Mouse (Mus musculus) cerebellum, postnatal 4 days (tissue): ENCODE results near the gene Ppm1n.
"Not testable (repeated sequence)": the region's sequence is repeated elsewhere in the genome, so short reads cannot be mapped to it uniquely, and the experiment has no call there.

ENCODE experiments used
- DNase-seq, 2 experiments: peaks; one replicate each; pipeline ENCODE4 v3.0.0; 2022; ENCODE audit warnings: low spot score in 2 of 2, mixed read lengths in 1 of 2

Ppm1n gene

DNA sequence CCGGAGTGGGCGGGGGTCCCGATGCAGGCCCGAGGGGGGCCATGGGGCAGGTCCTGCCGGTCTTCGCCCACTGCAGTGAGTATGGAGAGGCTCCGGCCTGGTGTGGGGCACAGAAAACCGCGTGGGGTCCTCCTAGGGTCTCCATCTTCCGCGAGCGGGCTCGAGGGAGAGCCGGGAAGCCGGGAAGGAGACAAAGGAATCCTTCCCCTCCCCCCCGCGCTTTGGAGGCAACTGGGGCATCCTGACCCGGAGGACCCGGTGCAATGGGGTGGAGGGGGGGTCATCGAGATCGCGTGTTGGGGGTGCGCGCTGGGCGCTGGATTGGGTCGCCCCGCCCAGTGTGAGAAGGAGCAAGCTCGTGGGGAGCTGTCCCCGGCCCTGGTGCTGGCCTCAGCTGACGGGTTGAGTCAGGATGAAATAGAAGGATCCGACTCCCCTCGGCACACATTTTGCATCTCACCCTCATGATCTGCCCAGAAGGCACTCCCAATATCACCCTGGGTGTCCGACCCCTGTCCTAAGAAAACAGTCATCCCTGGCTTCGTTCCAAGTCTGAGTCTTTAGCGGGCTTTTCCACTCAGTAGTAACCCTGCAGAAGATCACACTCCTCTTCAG is 3.0 kb upstream of the Ppm1n start:
- DNase-seq = peak in 1 of 2 experiments; percentile 61

DNA sequence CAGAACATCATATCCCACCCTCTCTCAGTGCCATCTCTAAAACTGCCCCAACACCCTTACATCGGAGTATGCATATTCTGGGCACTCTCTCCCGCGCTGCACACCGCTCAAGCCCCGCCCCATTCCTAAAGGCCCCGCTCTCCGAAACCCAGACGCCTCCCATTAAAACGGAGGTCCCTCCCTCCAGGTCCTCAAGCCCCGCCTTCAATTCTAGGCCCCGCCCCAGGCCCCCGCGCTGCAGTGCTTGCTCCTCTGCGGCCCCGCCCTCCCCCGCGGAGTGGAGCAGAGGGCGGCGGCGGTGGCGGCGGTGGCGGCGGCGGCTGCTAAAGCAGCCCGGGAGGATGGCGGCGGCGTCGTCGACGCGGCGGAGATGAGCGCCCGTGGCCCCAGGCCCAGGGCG is 2.5 kb upstream of the Ppm1n start, which contains the start of gene Rtn2:
Gene Rtn2, plus strand, starts transcription at position 240 of the 400 bp plus-strand sequence.
- peak; percentile 68 to 89 for DNase-seq

DNA sequence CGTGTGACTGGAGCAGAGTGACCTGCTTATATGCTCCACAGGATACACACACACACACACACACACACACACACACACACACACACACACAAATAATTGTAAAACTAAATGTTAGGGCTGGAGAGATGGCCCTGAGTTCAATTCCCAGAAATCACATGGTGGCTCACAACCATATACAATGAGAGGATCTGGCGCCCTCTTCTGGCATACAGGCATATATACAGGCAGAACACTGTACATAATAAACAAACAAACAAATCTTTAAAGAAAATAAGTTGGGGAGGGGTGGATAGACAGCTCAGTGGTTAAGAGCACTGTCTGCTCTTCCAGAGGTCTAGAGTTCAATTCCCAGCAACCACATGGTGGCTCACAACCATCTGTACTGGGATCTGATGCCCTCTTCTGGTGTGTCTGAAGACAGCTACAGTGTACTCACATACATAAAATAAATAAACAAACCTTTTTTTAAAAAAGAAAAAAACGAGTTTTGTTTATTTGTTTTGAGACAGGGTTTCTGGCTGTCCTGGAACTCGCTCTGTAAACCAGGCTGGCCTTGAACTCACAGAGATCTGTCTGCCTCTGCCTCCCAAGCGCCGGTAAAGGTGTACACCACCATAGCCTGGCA is 1.9 kb upstream of the Ppm1n start:
- DNase-seq = not testable (repeated sequence)

DNA sequence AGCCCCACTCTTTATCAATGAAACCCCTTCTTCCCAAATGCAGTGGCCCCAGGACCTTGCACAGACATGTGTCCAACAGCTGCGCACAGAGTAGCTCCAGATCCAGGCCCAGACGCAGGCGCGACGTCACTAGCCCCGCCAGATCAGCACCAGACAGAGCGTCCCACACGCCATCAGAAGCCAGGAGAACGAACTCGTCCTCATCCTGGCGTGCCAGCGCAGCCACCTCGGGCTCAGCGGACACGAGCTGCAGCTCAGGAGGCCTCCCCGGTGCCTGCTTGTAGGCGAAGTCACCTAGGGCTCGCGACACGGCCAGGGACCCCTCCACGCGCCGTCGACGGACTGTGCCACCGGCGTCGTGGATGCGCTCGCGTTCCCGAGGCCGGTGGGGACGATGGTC is 812 bp downstream of the Ppm1n start:
- DNase-seq = no peak

DNA sequence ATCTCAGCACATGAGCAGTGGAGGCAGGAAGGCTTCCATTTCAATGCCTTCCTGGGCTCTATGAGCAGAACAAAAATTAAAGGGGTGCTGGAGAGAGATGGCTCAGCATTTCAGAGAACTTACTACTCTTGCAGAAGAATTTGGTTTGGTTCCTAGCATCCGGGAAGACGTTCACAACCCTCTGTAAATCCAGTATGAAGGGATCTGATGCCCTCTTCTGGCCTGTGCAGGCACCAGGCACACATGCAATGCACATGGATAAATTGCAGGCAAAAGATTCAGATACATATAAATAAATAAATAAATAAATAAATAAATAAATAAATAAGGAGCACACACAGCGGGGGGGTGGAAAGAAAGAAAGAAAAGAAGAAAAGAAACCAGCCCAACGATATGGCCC is 3.6 kb downstream of the Ppm1n start:
- no peak for DNase-seq

DNA sequence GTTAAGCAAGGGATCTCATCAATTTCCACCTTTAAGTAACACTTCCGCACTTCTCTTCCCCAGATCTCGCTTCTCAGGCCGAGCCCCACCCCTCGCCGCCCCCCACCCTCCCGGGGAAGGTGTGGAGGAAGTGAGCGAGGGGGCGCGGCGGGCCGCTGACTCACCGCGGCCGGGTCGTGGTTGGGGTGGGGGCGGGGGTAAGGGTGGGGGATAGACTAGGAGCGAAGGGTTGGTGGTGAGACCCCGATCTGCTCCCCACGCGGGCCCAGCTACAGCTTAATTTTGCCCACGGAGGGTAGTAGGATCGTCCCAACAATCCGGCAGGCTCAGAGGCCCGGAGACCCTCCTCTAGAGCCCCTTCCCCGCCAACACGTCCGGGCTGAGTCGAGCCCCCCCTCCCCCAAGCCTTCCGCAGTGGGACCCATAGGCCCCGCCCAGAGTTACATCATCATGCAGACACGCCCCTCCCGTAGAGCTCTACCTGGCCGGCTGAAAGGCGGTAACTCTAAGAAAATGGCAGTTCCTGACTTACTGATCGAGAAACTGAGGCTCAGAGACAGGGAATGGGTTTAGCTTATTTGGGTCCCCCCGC is 7.6 kb downstream of the Ppm1n start:
- DNase-seq = peak in 1 of 2 experiments; percentile 28

DNA sequence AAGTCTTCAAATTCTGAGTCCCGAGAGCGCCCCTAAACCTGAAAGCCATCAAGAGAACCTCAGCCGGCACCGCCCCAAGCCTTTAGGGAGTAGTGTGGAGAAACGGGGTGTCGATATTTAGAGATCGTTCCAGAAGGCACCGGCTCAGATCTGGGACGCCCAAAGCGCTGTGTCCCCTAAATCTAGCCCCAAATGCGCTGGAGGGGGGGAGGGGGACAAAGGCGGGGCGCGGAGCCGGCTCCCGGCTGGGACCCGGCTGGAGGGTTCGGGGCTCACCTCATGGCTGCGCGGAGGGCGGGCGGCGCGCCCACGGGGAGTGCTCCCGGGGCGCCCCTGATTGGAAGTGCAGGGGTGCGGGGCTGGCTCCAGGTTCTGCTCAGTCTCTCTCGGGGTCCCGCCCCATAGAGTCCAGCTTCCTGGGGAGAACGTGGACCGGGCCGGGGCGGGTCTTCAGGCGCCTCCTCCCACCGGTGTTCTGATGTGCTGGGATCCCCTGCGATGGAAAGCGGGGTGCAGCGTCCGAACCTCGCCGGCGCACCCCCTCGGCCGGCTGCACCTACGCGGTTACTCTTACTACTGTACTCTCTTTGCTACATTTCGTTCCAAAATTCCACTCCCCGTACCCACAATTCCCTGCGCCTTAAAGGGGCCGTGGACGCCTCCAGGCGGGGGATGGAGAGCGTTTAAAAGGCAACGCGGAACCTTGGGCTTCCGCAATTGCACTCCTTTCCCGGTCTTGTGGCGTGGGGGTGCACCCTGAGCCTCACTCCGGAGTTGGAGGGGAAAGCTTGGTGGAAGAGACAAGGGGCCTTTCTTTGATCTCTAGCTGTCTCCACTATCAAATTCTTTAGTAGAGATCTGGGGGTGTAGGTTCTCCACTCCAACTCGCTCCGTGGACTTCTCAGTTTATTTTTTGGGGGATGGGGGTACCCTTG is 8.4 kb downstream of the Ppm1n start, which contains the start of gene Vasp:
Gene Vasp, minus strand, starts transcription at position 580 of the 935 bp plus-strand sequence.
- DNase-seq = peak; percentile 38 to 63

DNA sequence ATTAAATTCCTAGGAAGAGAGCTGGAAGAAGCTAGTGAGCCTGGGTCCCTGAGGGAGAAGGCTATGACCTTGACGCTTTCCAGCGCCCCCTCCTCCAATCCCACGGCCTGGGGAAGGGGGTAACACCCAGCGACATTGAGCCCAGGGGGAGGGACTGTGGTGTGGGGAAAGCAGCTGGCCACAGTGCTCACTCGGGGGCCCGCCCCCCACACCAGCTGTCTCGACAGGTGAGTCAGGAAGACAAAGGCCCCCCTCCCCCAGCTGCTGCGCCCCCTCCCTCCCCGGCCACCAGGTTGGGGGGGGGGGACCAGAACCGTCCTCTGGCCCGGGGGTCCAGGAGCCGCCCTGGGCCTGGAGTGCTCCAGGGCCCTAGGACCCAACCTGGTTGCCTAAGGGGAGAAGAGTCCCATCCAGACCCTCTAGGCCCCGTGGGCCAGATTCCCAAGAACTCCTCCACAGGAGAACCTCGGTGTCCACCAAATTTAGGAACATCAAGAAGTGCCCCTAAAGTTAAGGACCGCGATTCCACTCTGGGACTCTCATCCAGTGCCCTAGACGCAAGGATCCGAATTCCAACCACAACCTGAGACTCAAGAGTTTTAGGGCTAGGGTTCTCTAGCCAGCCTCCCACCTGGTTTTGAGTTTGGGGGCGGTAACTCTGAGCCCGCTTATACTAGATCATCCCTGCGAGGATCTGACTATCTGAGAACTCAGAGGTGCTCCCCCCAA is 9.2 kb downstream of the Ppm1n start:
- DNase-seq = no peak

DNA sequence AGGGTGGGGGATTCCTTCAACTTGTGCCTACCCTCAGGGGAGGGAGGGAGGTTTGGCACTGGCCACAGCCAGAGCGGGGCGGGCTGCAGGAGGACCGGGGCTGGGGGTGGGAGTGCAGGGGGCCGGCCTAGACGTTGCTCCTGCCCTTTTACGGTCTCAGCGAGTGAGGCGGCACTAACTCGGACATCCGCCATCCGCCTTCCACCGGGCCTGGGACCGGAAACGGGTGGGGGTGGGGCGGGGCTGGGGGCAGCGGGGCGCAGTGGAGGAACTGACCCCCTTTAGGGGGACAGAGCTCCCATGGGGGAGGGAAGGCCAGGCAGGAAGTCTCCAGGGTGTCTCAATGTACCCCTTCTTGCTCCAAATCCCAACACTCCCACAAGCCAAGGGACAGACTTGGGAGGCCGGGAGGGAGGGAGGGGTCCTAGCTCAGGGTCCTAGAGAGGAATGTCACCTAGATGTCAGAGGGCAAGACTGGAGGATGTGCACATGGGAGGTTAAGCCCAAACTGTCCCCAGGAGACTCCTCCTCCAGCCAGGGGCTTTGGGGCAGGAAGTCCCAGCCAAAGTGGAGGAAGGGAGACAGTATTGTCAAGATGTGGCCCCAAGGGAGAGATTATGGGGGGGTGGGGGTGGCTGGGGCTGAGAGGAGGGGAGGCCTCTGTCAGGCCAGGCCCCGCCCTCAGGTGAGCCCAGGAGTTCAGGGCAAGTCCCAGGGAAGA is 10.0 kb downstream of the Ppm1n start:
- no peak for DNase-seq

DNA sequence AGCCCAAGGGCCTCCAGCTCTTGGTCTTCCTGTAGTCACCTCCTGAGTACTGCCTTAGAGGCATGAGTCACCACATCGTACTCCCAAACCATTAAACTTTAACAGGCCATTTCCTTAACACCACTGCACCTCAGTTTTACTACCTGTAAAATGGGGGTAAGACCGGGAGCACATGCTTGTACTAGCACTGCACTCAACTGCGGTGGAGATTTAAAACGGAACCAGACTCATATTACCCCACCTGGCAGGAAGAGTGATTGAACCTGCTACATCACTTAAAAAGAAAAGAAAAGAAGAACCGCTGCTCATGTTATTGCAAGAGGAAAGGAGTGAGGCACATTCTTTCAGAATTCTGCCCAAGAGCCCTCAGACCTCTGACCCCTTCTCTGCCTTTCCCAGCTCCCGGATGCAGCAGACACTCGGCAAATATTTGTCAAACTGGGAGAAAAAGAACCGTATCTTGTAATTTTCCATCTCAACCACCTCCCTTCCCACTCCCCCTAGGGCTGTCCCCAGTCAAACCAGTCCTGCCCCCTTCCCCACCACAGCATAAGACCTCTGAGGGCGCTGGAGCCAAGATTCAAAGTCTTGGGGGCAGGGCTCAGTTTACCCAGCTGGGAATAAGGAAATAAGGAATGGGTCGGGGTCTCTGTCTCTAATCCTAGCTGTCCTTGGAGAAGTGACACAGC is 10.7 kb downstream of the Ppm1n start:
- DNase-seq = no peak

DNA sequence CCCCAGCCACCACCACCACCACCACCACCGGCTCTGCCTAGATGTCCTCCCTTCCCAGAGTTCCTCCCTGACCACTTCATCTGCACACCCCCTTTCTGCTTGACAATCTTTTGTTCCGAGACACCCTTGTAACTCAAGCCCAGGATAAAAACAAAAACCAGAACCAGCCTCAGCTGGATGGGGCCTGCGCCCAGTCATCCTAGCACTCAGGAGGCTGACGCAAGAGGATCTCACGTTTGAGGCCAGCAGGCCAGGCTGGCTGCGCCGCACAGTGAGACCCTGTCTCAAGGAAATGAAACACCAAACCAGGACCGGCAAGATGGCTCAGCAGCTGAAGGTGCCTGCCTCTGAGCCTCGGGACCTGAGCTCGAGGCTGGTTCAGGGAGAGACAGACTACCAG is 12.8 kb downstream of the Ppm1n start:
- no peak for DNase-seq

DNA sequence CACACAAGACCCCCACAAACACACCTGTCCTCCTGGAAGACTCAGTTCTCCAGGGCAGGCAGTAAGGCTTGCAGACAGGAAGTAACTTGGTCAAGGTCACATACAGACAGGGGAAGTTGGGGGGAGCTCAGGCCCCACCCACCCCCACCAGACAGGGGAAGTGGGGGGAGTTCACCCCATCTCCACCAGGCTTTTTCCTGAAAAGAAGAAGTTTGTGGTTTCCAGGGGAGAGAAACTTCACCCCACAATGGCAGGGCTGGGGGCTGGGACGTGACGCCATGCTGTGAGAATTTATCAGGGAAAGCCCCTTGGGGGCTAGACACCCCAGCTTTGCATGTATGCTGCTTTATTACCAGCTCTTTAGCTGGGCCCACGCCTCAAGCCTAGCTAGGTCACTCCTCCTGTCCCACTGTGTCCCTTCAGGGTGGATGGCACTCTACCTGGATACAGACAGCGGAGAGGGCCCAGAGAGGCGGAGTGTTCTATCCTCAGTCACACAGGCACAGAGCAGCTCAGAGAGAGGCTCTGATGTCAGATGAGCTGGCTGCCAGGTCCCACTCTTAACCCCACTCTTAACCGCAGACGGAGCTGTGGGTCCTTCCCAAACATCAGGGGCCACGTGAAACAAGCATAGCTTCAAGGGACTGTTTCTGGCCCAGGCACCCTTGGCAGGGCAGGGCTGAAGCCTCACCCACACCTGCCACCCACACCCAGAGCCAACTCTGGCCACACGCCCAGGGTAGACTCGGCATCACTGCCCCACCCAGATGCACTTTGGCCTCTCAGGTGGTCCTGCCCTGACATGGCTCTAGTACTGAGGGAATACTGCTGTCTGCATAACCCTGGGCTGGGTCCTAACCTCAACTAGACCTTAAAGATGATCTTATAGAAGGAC is 13.7 kb downstream of the Ppm1n start:
- DNase-seq = no peak

DNA sequence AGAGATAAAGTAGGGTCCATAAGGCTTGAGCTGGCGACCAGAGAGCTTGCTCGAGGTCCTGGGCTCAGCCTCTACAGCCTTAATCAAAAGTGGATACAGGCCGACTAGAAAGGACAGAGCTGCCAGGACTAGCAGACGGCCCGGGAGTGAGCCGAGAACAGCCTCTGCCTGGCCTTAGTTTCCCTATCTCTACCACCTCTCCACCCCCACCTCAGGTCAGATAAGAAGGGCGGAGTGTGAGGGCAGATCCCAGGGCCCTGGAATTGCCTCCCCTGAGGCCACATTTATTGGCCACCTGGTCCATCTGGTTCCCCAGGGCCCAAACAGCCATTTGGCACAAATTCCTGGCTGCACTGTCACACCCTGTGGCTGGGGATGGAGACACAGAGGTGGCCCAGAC is 14.7 kb downstream of the Ppm1n start:
- no peak for DNase-seq

DNA sequence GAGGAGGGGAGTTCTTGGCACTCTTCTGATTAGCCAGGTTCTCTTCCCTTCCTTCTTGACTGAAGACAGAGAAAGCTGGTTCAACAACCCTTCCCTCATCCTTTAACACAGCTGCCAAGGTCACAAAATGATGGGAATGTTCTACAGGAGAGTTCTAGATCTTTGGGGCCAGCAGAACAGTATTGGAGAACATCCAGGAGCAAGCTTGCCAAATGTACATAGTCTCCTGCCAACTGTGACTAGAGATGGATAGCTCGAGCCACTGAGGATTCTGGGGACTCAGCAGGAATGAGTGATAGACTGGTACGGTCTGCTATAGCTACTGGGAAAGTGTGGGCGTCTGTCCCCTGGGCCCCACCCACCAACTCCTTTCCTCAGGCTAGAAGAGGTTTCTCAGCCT is 21.5 kb downstream of the Ppm1n start:
- DNase-seq = no peak

DNA sequence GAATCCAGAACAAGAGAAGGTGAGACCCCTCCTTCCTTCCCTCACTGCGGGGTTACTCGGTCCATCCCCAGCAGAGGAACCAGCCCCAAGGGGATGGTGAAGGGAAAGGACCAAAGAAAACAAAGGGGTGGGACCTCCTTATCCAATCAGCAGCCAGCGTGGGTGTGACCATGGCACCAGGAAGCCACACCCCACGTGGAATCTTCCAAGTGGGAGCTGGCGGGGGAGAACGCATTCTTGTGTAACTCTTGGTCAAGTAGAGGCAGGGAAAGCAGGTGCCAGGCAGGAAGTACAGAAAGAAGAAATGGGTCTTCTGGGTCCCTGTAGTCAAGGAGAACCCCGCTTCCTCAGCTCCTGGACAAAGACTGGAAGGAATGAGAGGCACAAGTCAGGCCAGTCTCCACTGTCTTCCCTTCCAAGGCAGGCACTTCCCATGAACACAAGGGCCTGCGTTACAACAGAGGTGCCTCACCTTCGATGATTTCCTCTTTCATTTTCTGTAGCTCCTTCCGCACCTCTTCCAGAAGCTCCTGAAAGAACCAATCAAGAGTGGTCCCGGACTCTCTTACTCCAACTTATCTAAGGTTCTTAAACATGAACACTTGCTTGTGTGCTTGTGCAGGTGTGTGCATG is 22.4 kb downstream of the Ppm1n start:
- peak in 1 of 2 experiments; percentile 34 for DNase-seq

DNA sequence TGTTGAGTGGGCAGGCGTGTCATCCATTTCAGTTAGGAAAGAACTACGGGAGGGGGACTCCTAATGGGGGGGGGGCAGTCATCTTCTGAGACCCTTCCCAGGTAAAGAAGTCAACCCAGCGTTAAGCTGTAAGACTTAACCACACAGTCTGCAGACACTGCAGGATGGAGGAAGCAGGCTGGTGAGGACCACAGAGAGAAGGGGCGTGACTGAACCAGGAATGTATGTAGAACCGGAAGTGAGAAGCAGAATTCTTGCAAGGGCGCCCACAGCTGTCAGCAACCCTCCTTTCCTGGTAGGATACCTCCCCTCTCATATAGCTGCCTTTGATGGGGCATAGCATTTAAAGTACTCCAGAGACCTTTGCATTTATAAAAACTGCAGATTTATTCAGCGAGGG is 23.3 kb downstream of the Ppm1n start:
- no peak for DNase-seq

DNA sequence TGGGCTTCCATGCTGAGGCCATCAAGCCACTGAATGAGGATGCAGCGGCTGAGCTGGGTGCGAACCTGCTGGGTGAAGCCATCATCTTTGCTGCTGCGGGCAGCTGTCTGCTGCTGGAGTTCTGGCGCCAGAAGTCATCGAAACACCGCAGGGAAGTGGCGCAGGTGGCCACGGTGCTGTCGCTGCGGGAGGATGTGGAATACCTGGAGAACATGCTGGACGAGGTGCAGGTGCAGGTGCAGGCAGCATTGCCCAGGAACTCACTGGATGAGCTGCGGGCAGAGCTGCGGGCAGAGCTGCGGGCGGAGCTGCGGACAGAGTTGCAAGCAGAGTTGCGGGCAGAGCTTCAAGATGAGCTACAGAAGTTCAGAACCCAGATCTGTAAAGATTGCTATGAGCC is 24.5 kb downstream of the Ppm1n start:
- no peak for DNase-seq

DNA sequence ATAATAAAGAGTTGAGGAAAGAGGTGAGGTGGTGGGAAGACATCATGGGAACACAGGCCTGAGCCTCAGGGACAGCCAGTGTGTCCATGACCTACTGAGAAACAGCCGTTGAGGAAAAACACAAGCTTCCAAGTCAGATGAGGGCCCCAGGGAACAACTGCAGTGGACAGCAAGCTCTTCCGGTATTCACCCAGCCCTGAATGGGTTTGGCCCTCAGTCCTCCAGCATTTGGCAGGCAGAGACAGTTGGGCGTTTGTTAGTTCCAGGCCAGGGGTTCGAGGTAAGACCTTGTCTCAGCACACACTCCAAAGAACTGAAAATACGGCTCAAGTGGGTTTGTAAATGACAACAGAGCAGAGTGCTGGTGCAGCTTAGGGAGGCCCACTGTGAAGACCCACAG is 26.4 kb downstream of the Ppm1n start:
- DNase-seq = no peak

DNA sequence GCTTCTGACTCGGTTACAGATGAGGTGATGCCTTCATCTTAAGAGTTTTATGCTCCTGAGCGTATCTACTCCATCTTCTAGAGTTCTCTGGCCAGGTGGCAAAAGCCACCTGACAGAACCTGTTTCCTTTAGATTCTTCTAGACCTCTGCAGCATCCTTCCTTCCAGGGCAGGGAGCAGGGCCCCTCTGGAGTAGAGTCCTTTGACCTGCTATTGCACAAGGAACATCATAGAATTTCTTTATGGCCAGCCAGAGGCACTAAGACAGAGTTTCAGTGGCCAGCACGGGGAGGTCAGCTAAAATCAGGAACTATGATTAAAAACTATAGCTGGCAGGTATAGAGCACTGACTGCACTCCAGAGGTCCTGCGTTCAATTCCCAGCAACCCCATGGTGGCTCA is 27.8 kb downstream of the Ppm1n start:
- no peak for DNase-seq
